Mouse (Mus musculus): ENCODE measurements at regions not wholly inside any gene's neighbourhood (a gene's known extent, or its start where the extent isn't known, plus 50 kb on each side); places are given as distances from the start of the nearest gene placed in this dataset.
A peak's percentile ranks its signal among the peaks of the same experiment; 100 is the strongest.

DNA sequence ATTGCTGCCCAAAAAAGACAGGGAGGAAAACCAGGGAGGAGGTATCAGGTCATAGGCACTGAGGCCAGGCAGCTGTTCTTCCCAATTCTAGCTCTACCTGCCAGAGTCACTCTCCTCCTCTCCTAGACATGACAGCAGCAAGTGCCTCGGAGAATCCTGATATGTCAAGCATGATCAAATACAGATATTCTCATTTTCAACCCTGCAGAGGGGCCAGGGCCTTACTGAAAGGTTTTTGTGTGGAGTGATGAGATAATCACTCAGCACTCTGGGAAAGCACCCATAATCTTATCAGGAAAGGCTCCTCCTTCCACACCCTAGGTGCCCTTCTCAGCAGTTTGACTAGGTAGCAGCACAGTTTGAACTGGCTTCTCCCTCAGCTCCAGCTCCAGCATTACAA lies 175.8 kb upstream of the Tmtc1 start:
- H3K27me3 ChIP-seq (ENCODE audit: control insufficient read depth, insufficient read depth, insufficient read length): no peaks in the 10 kb centered on the region
- no peak overlapping the region for H3K4me3 ChIP-seq
- no peaks in the 10 kb centered on the region for H3K79me2 ChIP-seq (ENCODE audit: control insufficient read depth, insufficient read depth)

GRCm38 (mm10) chr6:148615931-148616330 lies 171.7 kb upstream of the Tmtc1 start:
- TF ChIP-seq MYOD1 (IDR thresholded peaks at IDR 0.05; ENCODE audit: control insufficient read depth in 1 of 3, insufficient read length in 2 of 3, low read depth in 2 of 3) (no peak), E2F4 (IDR thresholded peaks at IDR 0.05; ENCODE audit: insufficient read depth) (no peak), USF1 (IDR thresholded peaks at IDR 0.05; ENCODE audit: low read depth) (no peak), SRF (IDR thresholded peaks at IDR 0.05; ENCODE audit: control insufficient read depth, insufficient read length, low read depth) (no peak), CEBPB (IDR thresholded peaks at IDR 0.05; ENCODE audit: insufficient read depth, poor library complexity, severe bottlenecking) (no peak)
- no peak overlapping the region for H3K4me2 ChIP-seq (ENCODE audit: low read depth)

More for the DNA sequence above, 175.8 kb upstream of the Tmtc1 start:
- H3ac ChIP-seq (ENCODE audit: control insufficient read depth, insufficient read length): no peak overlapping the region
- no peak overlapping the region for H3K4me2 ChIP-seq (ENCODE audit: low read depth)
- TF ChIP-seq MYOG (IDR thresholded peaks at IDR 0.05; ENCODE audit: control insufficient read depth in 1 of 3, insufficient read depth in 1 of 3, insufficient read length in 2 of 3, low read depth in 2 of 3) (peak in 1 of 3 experiments; percentile 18), USF1 (IDR thresholded peaks at IDR 0.05; ENCODE audit: low read depth) (no peak), MYOD1 (IDR thresholded peaks at IDR 0.05; ENCODE audit: control insufficient read depth in 1 of 3, insufficient read length in 2 of 3, low read depth in 2 of 3) (peak in 2 of 3 experiments; percentile 62 to 78), POLR2A (IDR thresholded peaks at IDR 0.05; ENCODE audit: insufficient read length, low read depth) (no peak), REST (IDR thresholded peaks at IDR 0.05; ENCODE audit: insufficient read depth, insufficient read length) (no peak)
- H3K36me3 ChIP-seq (ENCODE audit: control insufficient read depth, insufficient read depth): no peaks in the 10 kb centered on the region

GRCm38 (mm10) chr6:148615442-148615841 lies 171.3 kb upstream of the Tmtc1 start:
- H3ac ChIP-seq (ENCODE audit: control insufficient read depth, insufficient read length): no peak overlapping the region
- no peak overlapping the region for H3K4me3 ChIP-seq
- no peaks in the 10 kb centered on the region for H3K36me3 ChIP-seq (ENCODE audit: control insufficient read depth, insufficient read depth)
- no peaks in the 10 kb centered on the region for H3K79me2 ChIP-seq (ENCODE audit: control insufficient read depth, insufficient read depth)
- no peak overlapping the region for H3K4me2 ChIP-seq (ENCODE audit: low read depth)
- H3K27me3 ChIP-seq (ENCODE audit: control insufficient read depth, insufficient read depth, insufficient read length): no peaks in the 10 kb centered on the region
- TF ChIP-seq REST (IDR thresholded peaks at IDR 0.05; ENCODE audit: insufficient read depth, insufficient read length): no peak
- TF ChIP-seq POLR2AphosphoS2 (IDR thresholded peaks at IDR 0.05; ENCODE audit: insufficient read length, low read depth): no peak
- TF ChIP-seq SRF (IDR thresholded peaks at IDR 0.05; ENCODE audit: control insufficient read depth, insufficient read length, low read depth): no peak

More at GRCm38 (mm10) chr6:148615931-148616330, 171.7 kb upstream of the Tmtc1 start:
- no peak overlapping the region for H3ac ChIP-seq (ENCODE audit: control insufficient read depth, insufficient read length)
- H3K36me3 ChIP-seq (ENCODE audit: control insufficient read depth, insufficient read depth): no peaks in the 10 kb centered on the region
- H3K4me3 ChIP-seq: no peak overlapping the region
- no peaks in the 10 kb centered on the region for H3K27me3 ChIP-seq (ENCODE audit: control insufficient read depth, insufficient read depth, insufficient read length)
- no peaks in the 10 kb centered on the region for H3K79me2 ChIP-seq (ENCODE audit: control insufficient read depth, insufficient read depth)

DNA sequence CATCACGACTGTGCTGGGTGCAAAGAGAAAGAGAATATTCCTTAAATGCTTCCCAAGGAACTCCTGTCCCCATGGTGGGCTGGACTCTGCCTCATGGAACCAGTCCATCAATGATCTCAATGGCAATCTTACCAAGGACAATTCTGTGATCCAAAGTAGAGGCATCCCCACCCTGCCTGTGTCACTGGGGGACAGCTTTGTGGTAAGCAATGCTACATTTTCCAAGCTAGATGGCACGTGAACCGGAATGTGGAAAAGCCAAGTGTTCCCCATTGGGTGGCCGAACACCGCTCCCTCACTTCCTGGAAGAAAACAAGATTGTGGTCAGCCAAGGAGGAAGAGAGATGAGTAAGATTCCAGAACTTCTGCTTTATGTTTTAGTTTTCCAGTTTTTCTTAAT lies 164.7 kb upstream of the Tmtc1 start:
- no peak overlapping the region for H3ac ChIP-seq (ENCODE audit: control insufficient read depth, insufficient read length)
- no peak for TF ChIP-seq MYOG (IDR thresholded peaks at IDR 0.05; ENCODE audit: control insufficient read depth in 1 of 3, insufficient read depth in 1 of 3, insufficient read length in 2 of 3, low read depth in 2 of 3)
- TF ChIP-seq MAX (IDR thresholded peaks at IDR 0.05; ENCODE audit: low read depth): no peak
- no peak for TF ChIP-seq TCF3 (IDR thresholded peaks at IDR 0.05; ENCODE audit: insufficient read length, low read depth)
- no peak for TF ChIP-seq POLR2AphosphoS2 (IDR thresholded peaks at IDR 0.05; ENCODE audit: insufficient read length, low read depth)
- TF ChIP-seq USF1 (IDR thresholded peaks at IDR 0.05; ENCODE audit: low read depth): no peak
- no peak for TF ChIP-seq E2F4 (IDR thresholded peaks at IDR 0.05; ENCODE audit: insufficient read depth)
- no peak for TF ChIP-seq POLR2A (IDR thresholded peaks at IDR 0.05; ENCODE audit: insufficient read length, low read depth)
- no peak for TF ChIP-seq SRF (IDR thresholded peaks at IDR 0.05; ENCODE audit: control insufficient read depth, insufficient read length, low read depth)
- TF ChIP-seq REST (IDR thresholded peaks at IDR 0.05; ENCODE audit: insufficient read depth, insufficient read length): no peak
- no peak for TF ChIP-seq MYOD1 (IDR thresholded peaks at IDR 0.05; ENCODE audit: control insufficient read depth in 1 of 3, insufficient read length in 2 of 3, low read depth in 2 of 3)
- H3K4me3 ChIP-seq: no peak overlapping the region
- H3K4me2 ChIP-seq (ENCODE audit: low read depth): no peak overlapping the region
- no peaks in the 10 kb centered on the region for H3K79me2 ChIP-seq (ENCODE audit: control insufficient read depth, insufficient read depth)
- no peaks in the 10 kb centered on the region for H3K27me3 ChIP-seq (ENCODE audit: control insufficient read depth, insufficient read depth, insufficient read length)
- no peaks in the 10 kb centered on the region for H3K36me3 ChIP-seq (ENCODE audit: control insufficient read depth, insufficient read depth)

- Histone ChIP-seq H3K36me3 (ENCODE audit: control insufficient read depth, insufficient read depth) (no peaks in the 10 kb centered on the region), H3K4me2 (ENCODE audit: low read depth) (no peak overlapping the region), H3K4me3 (no peak overlapping the region), H3ac (ENCODE audit: control insufficient read depth, insufficient read length) (no peak overlapping the region), H3K79me2 (ENCODE audit: control insufficient read depth, insufficient read depth) (no peaks in the 10 kb centered on the region), H3K27me3 (ENCODE audit: control insufficient read depth, insufficient read depth, insufficient read length) (no peaks in the 10 kb centered on the region)
- no peak for TF ChIP-seq POLR2AphosphoS2 (IDR thresholded peaks at IDR 0.05; ENCODE audit: insufficient read length, low read depth)
- TF ChIP-seq POLR2A (IDR thresholded peaks at IDR 0.05; ENCODE audit: insufficient read length, low read depth): no peak
These were observed 161.0 kb upstream of the Tmtc1 start for GRCm38 (mm10) chr6:148605226-148605625.

- H3K4me3 ChIP-seq: no peak overlapping the region
- H3ac ChIP-seq (ENCODE audit: control insufficient read depth, insufficient read length): no peak overlapping the region
- H3K36me3 ChIP-seq (ENCODE audit: control insufficient read depth, insufficient read depth): no peaks in the 10 kb centered on the region
- H3K4me2 ChIP-seq (ENCODE audit: low read depth): no peak overlapping the region
- H3K27me3 ChIP-seq (ENCODE audit: control insufficient read depth, insufficient read depth, insufficient read length): no peaks in the 10 kb centered on the region
- TF ChIP-seq MYOD1 (IDR thresholded peaks at IDR 0.05; ENCODE audit: control insufficient read depth in 1 of 3, insufficient read length in 2 of 3, low read depth in 2 of 3) (no peak), TCF3 (IDR thresholded peaks at IDR 0.05; ENCODE audit: insufficient read length, low read depth) (no peak), USF1 (IDR thresholded peaks at IDR 0.05; ENCODE audit: low read depth) (no peak), SRF (IDR thresholded peaks at IDR 0.05; ENCODE audit: control insufficient read depth, insufficient read length, low read depth) (no peak), MYOG (IDR thresholded peaks at IDR 0.05; ENCODE audit: control insufficient read depth in 1 of 3, insufficient read depth in 1 of 3, insufficient read length in 2 of 3, low read depth in 2 of 3) (no peak), CEBPB (IDR thresholded peaks at IDR 0.05; ENCODE audit: insufficient read depth, poor library complexity, severe bottlenecking) (no peak)
- H3K79me2 ChIP-seq (ENCODE audit: control insufficient read depth, insufficient read depth): no peaks in the 10 kb centered on the region
These were observed 160.6 kb upstream of the Tmtc1 start for GRCm38 (mm10) chr6:148604790-148605189.
